Mouse (Mus musculus) heart, adult 8-10 months (tissue): Measurements from ENCODE around the gene Ano6. TPM values are rescaled to one million over a fixed set of nuclear protein-coding genes. Genes with fewer than 3 reads are reported as not detected.

Experiments
- DNase-seq: peaks from one replicate; pipeline ENCODE4 v3.0.0; 2022; ENCODE audit warnings: low spot score
- total RNA-seq, 4 experiments: library from RNA; stranded (reverse); gene quantifications; 2 replicates each; pipeline ENCODE4 v1.2.4; 2022

The Ano6 gene
- 10 to 100 TPM; 17.7 to 21.2 (median 19.1) TPM for total RNA-seq

DNA sequence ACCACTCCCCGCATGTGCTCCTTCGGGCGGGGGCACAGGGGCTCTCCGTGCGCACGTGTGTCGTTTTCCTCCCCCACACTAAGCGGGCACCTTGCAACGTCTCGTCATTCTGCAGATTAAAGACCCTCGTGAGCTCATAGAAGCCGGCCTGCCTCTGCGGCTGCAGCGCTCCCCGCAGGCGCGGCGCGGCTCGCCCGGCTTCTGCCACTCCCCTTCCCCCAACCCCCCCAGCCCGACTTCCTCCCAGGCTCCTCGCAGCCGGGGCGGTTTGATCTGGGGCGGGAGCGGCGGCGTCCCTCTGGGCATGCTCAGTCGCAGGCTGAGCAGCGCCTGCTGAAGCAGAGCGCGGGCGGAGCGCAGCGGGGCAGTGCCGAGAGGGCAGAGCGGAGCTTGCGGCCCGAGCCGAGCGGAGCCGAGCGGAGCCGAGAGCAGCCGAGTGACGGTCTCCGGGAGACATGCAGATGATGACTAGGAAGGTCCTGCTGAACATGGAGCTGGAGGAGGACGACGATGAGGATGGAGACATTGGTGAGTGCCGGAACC, at the start of gene Ano6:
Gene Ano6 (plus strand): TSS at position 315 of the 543 bp plus-strand sequence.
- peak; percentile 91 for DNase-seq

DNA sequence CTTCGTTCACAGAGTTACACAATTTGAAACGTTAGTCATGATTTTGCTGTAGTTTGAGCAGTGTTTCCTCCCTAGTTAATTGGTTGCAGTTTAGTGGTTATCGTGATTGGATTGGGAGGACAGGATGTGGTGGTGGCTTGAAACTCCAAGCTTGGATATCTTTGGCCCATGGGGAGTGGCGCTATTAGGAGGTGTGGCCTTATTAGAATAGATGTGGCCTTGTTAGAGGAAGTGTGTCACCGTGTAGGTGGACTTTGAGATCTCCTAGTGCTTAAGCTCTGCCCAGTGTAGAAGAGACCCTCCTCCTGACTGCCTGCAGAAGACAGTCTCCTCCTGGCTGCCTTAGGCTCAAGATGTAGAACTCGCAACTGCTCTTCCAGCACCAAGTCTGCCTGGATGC, 47.7 kb upstream of the Ano6 start:
- no peak for DNase-seq

DNA sequence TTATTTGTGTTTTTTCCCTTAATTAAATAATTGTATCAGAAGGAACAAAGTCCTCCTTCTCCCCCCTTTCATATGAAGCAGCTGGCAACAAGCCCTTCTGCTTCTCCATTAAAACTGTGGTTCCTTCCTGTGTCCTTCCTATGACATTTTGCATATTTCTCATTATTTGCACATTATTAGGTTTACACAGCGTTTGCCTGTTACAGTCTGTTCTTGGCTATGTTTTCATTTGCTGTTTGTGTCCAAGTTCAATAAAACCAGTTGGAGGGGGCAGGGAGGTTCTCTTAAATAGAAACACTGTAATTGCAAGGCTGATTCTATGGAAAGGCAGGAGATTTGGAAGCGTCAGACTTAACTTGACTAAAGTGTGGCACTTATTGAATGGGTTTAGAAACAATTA, 46.8 kb upstream of the Ano6 start:
- no peak for DNase-seq

DNA sequence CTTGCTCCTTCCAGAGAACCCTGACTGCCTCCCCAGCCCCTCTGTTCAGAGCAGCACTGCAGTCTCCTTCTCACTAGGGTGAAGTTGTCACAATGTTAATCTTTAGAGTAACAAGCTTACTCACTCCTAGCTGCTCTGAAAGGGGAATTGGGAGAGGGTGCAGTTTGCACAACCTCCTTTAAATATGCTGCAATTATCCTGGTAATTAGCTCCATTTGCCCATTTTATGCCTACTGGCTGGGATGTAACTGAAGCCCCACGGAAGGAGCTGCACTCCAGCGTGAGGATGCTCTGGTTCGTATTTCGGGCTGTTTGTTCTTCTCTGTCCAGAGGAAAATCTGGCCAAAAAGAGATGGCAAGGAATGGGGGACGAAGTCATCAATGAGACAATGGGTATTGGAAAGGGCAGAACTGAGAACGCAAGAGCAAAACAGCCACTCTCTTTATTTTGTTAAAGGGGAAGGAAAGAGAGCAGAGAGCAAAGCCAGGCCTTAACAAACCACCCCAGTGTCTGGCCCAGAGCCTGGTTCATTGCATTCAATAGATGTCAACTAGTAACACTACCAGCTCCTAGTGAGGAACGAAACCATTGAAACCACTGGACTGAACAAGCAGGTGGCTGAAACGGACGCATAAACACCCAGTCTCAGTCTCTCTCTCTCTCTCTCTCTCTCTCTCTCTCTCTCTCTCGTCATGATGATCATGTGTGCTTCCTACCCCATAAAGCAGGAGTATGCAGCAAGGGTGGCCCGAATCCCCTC, 45.1 kb upstream of the Ano6 start:
- DNase-seq, result no peak

DNA sequence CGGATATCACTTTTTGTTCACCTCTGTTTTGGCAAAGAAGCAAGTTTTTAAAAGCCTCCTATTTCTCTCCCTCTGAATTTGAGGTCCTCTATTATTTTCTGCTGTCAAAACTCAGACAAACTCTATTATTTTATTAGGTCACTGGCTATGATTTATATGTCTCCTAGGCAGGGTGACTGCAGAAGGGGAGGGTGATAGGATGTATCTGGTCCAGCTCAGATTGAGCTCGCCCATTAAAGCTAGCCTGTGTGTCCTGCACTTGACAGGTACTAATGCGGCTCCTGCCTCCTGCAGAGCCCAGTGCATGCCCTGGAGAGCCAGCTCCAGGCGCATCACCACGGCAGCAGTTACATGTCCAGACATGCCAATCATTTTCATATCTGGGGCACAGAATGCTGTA, 44.1 kb upstream of the Ano6 start:
- DNase-seq, result no peak

DNA sequence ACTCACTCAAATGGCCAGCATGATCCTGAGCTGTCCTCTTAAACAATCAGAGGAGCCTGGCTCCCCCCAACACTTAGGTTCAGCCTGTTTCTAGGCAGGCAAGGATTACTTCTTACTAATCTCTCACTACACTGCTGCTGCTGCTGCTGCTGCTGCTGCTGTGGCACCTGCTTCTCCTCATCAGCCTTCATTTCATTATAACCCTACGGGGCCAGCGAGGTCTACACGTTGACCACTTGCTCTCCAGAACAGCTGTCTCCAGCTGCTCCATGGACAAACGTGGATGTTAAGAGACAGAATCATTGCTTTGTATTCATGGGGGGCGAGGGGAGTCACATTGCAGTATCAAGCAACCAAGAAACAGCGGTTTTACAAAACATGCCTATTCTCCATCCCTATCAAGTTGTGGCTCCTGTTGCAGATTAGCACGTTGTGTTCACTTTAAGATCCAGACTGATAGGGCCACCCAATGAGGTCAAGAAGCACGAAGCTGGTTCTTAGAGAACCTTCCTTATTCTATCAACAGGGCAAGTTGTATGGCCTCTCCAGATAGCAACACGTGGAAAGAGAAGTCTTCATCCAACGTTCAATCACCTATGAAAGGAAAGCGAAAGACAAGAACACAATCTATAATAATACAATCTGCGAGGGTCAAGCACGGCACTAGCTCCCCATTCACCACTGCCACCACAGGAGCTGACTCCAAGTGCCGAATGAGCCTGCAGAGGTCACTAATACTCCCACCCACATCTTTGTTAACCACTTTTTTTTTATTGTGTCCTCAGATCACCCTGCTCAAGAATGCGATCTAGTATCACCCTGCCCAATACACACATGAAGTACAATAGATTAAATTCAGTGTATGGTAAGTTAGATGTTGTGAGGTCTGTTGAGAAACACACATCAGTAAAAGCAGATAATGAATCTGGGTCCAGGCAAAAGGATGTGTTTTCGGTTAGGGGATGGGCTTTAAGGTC, 43.4 kb upstream of the Ano6 start:
- DNase-seq, result no peak

DNA sequence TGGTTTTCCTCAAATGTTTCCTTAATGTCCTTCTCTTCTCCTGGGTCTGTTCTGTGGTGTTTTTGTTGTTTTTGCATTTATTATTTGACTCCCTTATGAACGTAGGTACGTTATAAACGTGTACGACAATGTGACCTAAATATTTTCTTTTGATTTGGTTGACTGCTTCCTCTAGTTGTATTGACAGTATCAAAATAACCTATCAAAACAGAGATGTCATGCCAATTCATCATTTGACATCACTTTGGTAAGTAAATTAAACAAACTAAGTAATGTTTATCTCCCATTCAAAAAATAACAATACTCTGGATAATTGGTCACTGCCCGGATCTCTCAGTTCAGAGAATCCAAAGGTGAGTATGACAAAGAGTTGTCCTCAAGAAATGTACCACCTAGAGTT, 41.4 kb upstream of the Ano6 start:
- DNase-seq, result no peak

DNA sequence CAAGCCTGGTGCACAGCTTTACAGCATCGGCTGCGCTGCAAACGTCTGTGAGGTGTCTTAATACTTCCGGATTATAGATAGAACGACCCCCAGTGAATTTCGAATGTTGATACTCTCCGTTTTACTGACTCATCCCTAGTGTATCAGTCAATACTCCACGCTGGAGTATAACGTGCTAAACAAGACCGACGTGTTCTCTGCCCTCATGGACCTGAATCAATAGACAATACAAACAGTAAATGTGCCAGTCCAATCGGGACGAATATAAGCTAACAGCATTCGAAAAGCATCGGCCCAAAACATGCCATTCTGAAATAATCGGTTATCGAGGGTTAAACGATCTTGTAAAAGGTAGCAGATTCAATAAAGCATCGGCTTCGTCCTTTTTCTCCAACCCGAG, 40.6 kb upstream of the Ano6 start:
- DNase-seq, result no peak

DNA sequence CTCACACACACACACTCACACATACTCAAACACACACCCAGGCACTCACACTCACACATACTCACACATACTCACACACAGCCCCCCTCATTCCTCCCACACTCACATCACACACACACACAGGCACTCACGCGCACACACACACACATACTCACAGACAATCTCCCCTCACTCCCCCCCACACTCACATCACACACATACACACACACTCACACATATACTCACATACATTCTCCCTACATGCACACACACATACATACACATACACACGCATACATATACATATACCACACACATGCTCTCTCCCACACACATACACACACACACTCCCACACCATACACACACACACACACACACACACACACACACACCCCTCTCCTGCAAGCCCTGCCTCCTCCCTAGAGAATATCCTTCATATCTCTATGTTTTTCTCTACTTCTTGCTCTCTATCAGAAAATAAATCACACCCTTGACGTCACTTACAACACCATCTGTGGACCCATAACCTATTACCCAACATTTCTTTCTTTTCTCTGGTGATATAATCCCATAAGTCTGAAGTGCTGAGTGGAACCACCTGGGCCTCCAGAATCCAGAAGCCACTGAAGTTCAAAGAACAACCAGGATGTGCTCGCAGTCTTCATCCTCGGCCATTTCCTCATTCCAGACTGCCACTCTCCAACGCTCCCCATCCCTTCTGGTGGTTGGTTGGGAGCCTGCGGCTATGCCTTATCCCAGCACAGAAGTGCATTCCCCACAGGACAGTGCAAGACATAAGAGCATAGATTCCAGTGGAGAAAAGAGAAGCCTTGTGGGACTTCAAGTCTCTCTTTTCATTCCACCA, 38.6 kb upstream of the Ano6 start:
- no peak for DNase-seq

DNA sequence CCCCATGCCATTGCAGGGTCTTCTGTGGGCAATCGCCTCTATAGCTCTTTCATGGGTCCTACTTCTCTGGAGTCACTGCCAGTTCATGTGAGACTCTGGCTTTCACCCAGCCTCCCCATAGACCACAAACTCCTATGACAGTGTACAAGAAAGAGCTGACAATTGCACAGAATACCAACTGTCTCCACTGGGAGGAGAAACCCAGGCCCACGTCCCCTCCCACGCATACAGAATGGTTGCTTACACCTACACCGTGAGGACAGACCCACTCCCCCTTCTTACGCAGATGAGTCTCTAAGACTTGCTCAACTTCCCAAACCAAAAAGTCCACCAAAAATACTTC, 38.0 kb upstream of the Ano6 start:
- no peak for DNase-seq

DNA sequence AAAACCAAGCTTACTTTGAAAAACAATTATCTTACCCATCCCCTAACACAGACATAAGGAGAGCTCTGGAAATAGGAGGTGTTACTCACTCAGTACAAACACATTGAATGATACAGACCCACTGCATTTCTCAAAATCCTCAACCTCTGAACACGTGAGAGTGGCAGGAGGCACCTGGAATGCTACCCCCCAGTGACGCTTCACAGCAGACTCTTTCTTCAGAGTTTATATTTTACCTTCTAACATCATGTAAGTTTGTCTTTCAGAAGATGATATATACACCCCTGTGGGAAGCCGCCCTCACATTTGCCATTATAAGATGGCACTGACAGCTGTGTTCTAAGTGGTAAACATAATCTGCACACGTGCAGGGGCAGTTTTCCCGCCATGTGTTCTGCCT, 37.6 kb upstream of the Ano6 start:
- DNase-seq, result no peak

DNA sequence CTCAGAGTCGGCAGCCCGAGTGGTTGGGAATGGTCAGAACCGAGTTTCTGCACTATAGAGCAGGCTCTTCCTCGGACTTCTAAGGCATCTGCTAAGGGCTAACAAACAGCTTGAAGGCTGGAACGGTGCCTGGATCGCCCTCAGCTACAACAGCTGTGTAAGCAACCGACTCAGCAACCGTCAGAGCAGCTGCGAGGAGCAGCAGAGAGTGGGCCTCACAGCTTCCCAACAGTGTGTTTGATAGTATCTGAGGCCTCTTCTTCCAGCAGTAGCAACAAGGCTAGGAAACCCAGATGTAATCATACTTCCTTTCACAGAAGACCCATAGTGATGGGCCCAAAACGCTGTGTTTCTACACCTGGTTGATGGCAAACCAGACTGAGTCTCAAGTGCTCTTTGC, 33.5 kb upstream of the Ano6 start:
- DNase-seq, result peak; percentile 73

DNA sequence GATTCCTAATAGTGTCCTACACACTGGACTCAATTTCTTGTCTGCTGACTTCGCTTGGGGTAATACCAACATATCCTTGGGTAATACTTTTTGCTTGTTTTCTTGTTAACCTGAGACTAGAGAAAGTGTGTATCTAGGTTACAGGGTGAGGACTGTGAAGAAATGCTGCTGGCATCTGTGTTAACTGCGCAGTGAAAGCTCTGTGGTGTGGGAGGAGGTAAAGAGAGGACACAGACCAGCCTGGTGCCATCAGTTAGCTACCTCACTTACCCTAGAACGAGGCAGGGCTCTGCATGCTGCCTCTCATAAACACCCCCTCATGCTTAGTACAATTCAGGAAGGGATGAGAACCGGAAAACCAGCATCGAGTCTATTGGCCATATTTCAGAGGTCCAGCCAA, 32.6 kb upstream of the Ano6 start:
- no peak for DNase-seq

DNA sequence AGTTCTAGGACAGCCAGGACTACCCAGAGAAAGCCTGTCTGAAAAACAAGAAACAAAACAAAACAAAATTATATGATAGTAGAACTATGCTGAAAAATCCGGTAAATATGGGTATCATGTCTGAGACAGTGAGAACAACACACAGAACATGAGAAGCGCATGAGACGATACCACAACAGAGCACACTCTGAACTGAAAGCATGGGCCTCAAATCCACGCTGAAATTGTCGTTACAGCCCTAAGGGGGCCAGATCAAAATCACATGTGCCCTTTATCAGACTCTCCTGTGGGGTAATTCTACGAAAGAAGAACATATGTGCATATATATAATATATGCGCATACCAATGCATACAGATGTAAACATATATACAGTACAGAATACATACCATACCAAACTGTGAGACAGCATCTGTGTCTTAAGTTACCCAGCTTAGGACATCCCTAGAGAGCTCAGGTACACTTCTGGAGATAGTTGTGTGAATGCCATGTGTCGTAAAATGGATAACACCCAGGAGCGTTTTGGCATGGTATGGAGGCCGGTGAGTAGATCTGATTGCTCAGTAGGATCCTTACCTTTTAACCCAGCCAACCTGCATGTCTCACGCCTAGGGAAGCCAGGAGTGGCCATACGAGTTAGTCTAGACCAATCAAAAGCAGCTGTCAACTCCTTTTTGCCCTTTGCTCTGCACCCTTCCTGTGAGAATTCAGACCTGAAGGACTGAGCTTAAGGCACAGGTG, 31.8 kb upstream of the Ano6 start:
- DNase-seq, result no peak

DNA sequence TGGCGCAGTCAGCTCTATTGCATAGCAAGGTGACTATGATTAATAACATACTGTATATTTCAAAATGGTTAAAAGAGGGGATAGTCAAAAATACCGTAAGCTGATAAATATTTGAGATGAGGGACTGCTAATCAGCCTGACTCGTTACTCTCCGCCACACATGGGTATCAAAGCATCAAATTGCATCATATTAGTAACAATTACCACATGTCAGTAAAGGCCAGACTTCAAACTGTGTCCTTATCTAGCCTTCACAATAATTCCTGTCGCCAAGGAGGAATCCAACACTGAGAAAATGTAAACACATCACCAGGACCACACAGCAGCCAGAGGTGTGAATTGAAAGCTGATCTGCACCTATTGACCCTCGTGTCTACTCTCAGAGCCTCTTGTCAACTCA, 30.8 kb upstream of the Ano6 start:
- no peak for DNase-seq

DNA sequence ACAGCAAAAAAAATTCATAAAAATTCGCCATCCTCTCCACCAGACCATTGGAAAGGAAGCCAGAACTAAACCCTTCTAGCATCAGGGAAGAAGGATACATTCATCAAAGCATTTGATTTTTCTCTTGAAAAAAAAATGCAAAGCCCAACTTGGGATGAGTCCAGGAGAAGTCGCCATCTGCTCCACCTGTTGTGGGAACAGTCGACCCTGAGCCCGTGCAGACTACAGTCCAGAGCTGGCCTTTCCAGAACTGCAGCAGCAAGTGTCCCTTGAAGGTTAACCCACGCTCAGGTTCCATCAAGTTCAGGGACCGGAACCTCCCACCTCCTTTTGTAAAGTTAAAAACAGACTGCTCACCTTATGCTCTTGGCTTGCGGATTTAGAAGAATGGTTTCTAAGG, 29.2 kb upstream of the Ano6 start:
- DNase-seq, result no peak

DNA sequence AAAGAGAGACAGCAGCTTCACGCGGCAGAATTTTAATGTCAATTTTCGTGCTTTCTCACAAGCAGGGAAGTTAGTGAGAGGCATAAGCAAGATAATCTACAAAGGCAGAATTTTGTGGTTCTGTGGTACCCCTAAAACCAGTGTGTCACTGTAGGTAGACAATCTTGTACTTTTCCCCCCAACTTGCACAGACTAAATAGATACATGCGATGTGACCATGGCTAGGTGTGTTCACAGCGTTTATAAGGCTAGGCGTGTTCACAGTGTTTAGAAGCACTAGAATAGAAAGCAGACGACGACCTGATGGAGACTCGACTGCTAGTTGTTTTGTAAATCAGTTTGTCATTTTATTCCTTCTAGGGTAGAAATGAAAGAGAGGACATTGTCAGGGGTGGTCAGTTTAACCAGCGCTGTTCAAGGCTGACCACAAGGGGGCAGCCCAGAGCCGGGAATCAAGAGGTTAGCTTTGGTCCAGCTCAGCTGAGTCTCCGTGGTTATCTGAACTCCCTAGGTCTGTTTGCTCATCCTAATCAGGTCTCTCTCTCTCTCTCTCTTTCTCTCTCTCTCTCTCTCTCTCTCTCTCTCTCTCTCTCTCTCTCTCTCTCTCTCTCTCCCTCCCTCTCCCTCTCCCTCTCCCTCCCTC, 27.9 kb upstream of the Ano6 start:
- DNase-seq, result peak; percentile 73

DNA sequence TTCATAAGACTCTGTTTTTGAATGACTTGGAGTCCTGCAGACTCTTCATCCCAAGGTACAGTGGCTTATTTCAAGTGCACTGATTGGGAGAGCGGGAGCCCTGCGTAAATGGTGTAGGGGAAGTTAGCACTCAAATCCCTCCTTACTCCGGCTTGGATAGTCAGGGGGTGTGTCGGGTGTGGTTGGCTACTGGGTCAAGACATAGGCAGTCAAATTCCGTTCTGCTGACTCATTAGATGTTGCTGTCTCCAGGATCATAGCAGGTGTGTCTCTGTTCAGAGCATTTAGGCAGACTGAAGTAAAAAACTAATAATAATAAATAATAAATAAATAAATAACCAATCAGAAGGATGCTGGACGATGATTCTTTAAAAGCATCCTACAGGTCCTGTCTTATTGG, 27.2 kb upstream of the Ano6 start:
- DNase-seq, result no peak

DNA sequence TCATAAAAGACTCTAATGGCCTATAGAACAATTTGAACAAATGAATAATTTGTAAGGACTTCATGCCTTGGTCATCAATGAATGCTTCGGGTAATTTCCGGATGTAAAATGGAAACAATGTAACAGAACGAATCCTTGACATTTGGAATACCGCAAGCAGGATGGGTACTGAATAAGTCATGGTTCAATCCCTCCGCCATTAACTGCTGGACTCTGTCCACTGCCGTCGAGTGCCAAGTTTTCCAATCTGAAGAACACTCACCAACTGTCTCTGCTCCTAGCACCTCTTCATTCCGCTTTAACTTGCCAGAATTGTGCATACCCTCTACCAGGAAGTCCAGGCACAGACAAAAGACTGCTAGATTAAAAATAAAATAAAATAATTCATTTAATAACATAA, 25.4 kb upstream of the Ano6 start:
- no peak for DNase-seq

DNA sequence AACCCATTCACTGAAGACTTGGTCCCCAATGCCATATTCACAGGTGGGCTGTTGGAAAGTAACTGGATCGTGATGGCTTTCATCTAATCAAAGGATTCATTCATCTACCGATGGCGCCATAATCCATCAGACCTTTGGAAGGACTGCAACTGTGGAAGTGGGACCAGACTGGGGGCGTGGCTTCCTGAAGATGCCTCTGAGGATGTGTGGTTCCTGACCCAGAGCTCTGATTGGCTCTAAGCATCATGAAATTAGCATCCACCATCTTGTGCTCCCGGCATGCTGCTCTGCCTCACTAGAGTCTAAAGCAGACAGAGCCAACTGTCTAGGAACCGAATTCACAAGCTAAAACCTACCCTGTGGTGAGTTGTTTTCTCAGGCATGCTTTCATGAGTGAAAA, 24.7 kb upstream of the Ano6 start:
- no peak for DNase-seq

DNA sequence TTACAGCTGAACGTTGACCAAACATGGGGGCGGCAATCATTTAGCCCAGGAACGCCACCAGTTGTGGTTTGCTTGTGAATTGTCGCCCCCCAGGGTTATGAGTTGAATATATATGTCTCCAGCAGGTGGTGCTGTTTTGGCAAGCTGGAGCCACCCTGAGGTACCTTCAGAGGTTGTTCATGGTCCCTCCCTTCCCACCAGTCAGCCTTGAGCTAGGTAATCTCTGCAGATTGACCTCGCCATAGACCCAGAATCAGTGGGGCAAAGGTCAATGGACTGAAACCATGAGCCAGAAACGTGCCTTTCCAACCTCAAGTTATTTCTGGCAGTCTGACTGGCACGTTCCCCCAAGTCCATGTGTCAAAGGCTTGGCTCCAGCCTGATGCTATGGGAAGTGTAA, 22.8 kb upstream of the Ano6 start:
- no peak for DNase-seq
